Comparison of ENCODE assay signal across 8 mouse cellular contexts in the genomic region with DNA sequence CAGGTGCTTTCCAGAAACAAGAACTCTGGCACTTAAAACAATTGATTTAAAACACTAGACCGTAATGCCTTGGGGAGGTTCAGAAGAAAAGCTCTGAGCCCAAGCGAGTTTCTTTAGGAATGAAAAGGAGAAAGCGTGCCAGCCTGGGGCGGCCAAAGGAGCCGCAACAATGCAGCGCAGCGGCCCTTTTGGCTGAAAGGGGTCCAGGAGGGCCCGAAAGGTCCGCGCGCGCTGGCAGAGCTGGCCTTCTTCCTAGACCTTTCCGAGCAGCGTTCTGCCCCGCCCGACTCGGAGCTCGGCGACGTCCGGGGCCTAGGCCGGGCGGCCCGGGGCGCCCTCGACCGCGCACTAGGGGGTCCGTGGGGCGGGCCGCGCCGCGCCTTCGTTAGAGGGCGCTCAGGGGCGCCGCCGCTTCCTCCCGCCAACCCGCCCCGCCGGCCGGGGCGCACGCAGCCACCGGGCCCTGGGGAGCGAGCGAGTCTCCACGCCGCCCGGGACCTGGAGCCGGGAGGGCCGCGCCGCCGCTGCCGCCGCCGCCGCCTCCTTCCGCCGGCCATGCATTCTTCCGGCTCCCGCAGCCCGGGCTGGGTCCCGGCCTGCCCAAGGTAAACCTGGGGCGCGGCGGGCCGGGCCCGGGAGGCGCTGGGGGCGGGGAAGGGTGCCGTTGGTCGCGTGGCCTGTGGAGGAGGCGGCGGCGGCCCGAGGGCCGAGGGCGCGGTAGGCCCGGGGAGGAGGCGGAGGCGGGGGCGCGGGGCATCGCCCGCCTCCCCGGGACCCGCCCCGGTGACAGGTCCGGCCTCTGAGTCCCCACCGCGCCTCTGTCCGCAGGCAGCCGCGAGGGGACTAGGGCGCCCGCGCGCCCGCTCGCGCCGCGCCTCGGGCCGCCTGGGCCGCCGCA. TPM values are rescaled to one million over a fixed set of nuclear protein-coding genes. Genes with fewer than 3 reads are reported as not detected.
DNase-seq lines count a peak whose midpoint lies in the region; ATAC-seq and TF ChIP-seq lines count a peak whose summit lies in the region.

A gene (plus strand): TSS at position 234 of the 898 bp plus-strand sequence.

- peaks cover 2% of the 10 kb centered on the region; the same call in 1 of the 2 replicates for H3K36me3 ChIP-seq in ES-Bruce4 (ENCODE audit: control insufficient read depth, insufficient read depth, low read length, poor library complexity, severe bottlenecking)
- H3K36me3 ChIP-seq in lung, embryonic 16.5 days (ENCODE audit: control insufficient read depth, insufficient read depth, low read length), result no peaks in the 10 kb centered on the region

- peaks cover 1% of the 10 kb centered on the region; the same call in 1 of the 2 replicates for H3K27me3 ChIP-seq in ES-Bruce4 (ENCODE audit: control insufficient read depth, insufficient read depth, low read length, poor library complexity, severe bottlenecking)
- no peaks in the 10 kb centered on the region for H3K27me3 ChIP-seq in cerebellum, adult 2 months (ENCODE audit: control insufficient read depth, insufficient read depth, low read length)
- H3K27me3 ChIP-seq in lung, embryonic 16.5 days (ENCODE audit: control insufficient read depth, insufficient read depth, low read depth, low read length), result no peaks in the 10 kb centered on the region

- H3K4me3 ChIP-seq in ES-Bruce4 (ENCODE audit: low read depth, low read length), result peak within 1 kb of the TSS; percentile 92
- peak within 1 kb of the TSS; percentile 80 for H3K4me3 ChIP-seq in cerebellum, adult 2 months (replicated peaks; ENCODE audit: insufficient read depth, low read depth, low read length)
- H3K4me3 ChIP-seq in lung, embryonic 16.5 days (ENCODE audit: low read length), result peak within 1 kb of the TSS; percentile 63

- H3K4me2 ChIP-seq in lung, embryonic 16.5 days (ENCODE audit: low read depth, low read length), result peak within 1 kb of the TSS; percentile 64

- peak within 1 kb of the TSS; percentile 36 for H3K27ac ChIP-seq in ES-Bruce4 (ENCODE audit: insufficient read depth, low read length)
- peak within 1 kb of the TSS; percentile 79 for H3K27ac ChIP-seq in cerebellum, adult 2 months (ENCODE audit: insufficient read depth, low read length)
- H3K27ac ChIP-seq in lung, embryonic 16.5 days (ENCODE audit: low read length), result peak within 1 kb of the TSS; percentile 84

- H3K4me1 ChIP-seq in ES-Bruce4 (ENCODE audit: control insufficient read depth, insufficient read depth, low read length), result peaks cover 2% of the 10 kb centered on the region
- H3K4me1 ChIP-seq in cerebellum, adult 2 months (ENCODE audit: control insufficient read depth, insufficient read depth, low read length), result peaks cover 9% of the 10 kb centered on the region; the same call in 1 of the 2 replicates
- peaks cover 10% of the 10 kb centered on the region for H3K4me1 ChIP-seq in lung, embryonic 16.5 days (replicated peaks; ENCODE audit: control insufficient read depth, insufficient read depth, low read length)

- ATAC-seq in hematopoietic stem cell, adult 5-6 weeks (replicated peaks in 1 of 2; ENCODE audit: insufficient read depth in 1 of 2, low FRiP score in 2 of 2, low TSS enrichment in 1 of 2, low read depth in 1 of 2, poor library complexity in 2 of 2, severe bottlenecking in 2 of 2), result peak; percentile 58 to 59
- ATAC-seq in lung, embryonic 16.5 days (ENCODE audit: low read depth), result peak; percentile 91

- peak; percentile 77 to 81 for DNase-seq in cerebellum, adult 2 months
- peak in 1 of 2 experiments; percentile 50 for DNase-seq in frontal cortex, adult 2 months (ENCODE audit: extremely low spot score in 1 of 2, low spot score in 1 of 2)
- peak; percentile 76 for DNase-seq in layer of hippocampus, adult 9-11 months
- DNase-seq in ovary, adult 18-20 months (ENCODE audit: low spot score), result peak; percentile 81
- DNase-seq in thymus, postnatal 0 days (ENCODE audit: low spot score), result peak; percentile 70

- no peak for TF ChIP-seq CTCF in ES-Bruce4 (IDR thresholded peaks at IDR 0.05; ENCODE audit: low read depth, low read length)
- no peak for TF ChIP-seq CTCF in cerebellum, adult 2 months (IDR thresholded peaks at IDR 0.05; ENCODE audit: borderline replicate concordance, insufficient read depth, low read depth, low read length)

- H3K9me3 ChIP-seq in ES-Bruce4 (replicated peaks; ENCODE audit: control insufficient read depth, insufficient read depth, low read length, poor library complexity, severe bottlenecking), result no peaks in the 10 kb centered on the region
- H3K9me3 ChIP-seq in lung, embryonic 16.5 days (ENCODE audit: control insufficient read depth, low read length), result no peaks in the 10 kb centered on the region

- WGBS in cerebellum, adult 2 months, result under 1% methylated on average over 86 of the region's 113 CpGs
- under 1% methylated on average over 69 of the region's 113 CpGs for WGBS in lung, embryonic 16.5 days

- TF ChIP-seq EP300 in ES-Bruce4 (IDR thresholded peaks at IDR 0.05; ENCODE audit: insufficient read depth, low read depth, low read length), result no peak

- no peak for TF ChIP-seq POLR2A in ES-Bruce4 (IDR thresholded peaks at IDR 0.05; ENCODE audit: insufficient read depth, low read length)
- TF ChIP-seq POLR2A in cerebellum, adult 2 months (IDR thresholded peaks at IDR 0.05; ENCODE audit: borderline replicate concordance, insufficient read depth, low read length), result 0 out of 2 replicates have a peak, but pooled peaks have one; percentile 12

- peak within 1 kb of the TSS; percentile 100 for H3K9ac ChIP-seq in ES-Bruce4 (ENCODE audit: low read depth, poor library complexity, severe bottlenecking)
- H3K9ac ChIP-seq in lung, embryonic 16.5 days (ENCODE audit: low read length), result peak within 1 kb of the TSS; percentile 95

RNA-seq across cellular contexts. Expression of the gene that starts here (rescaled TPM):
- polyA plus RNA-seq in ES-Bruce4 (2011; ENCODE audit: insufficient read depth, insufficient read length, low read depth, missing spikeins), result 35.7 and 39.0 TPM in 2 replicates
- polyA plus RNA-seq in cerebellum, adult 2 months (2012; rRNA removed), result 73.3 and 77.5 TPM in 2 replicates
- 60.3 and 68.1 TPM in 2 replicates for polyA plus RNA-seq in frontal cortex, adult 2 months (2012; rRNA removed)
- 24.0 and 34.2 TPM in 2 replicates for total RNA-seq in hematopoietic stem cell, adult 5-6 weeks (2017)
- polyA plus RNA-seq in lung, embryonic 16.5 days (2015; fragmentation: Nextera tagmentation; extraction: Ambion mirVana), result 11.3 and 12.4 TPM in 2 replicates
- 17.7 and 18.0 TPM in 2 replicates for polyA plus RNA-seq in thymus, postnatal 0 days (2015; fragmentation: Nextera tagmentation; extraction: Ambion mirVana)
